Mouse (Mus musculus): ENCODE results near the gene Aqp1. TPM values are rescaled to one million over a fixed set of nuclear protein-coding genes. Genes with fewer than 3 reads are reported as not detected.

Gene Aqp1
- polyA plus RNA-seq (2012; rRNA removed): 18.1 and 28.2 TPM in 2 replicates

GRCm38 (mm10) chr6:55335989-55336514, at the start of gene Aqp1:
Aqp1 (plus strand) TSS chr6:55336432.

GRCm38 (mm10) chr6:55376076-55376475, 39.8 kb downstream of the Aqp1 start, which contains the start of gene Ghrhr:
Ghrhr (plus strand) TSS chr6:55376295.

Other genes starting within 250 kb of the Aqp1 start
- 1.0 and 1.3 TPM in 2 replicates for gene Crhr2, start 203.4 kb upstream of the Aqp1 start, polyA plus RNA-seq (2012; rRNA removed)
- gene Inmt, start 161.4 kb upstream of the Aqp1 start, polyA plus RNA-seq (2012; rRNA removed): 0.14 TPM in 1 of 2 replicates, not detected in the other
- 12.2 and 12.8 TPM in 2 replicates for gene Mindy4, start 133.0 kb upstream of the Aqp1 start, polyA plus RNA-seq (2012; rRNA removed)
- 0.02 TPM in 1 of 2 replicates, not detected in the other for gene Ghrhr, start 39.9 kb downstream of the Aqp1 start, polyA plus RNA-seq (2012; rRNA removed)
- gene Adcyap1r1, start 115.5 kb downstream of the Aqp1 start, polyA plus RNA-seq (2012; rRNA removed): 39.6 and 42.8 TPM in 2 replicates

All from central nervous system, embryonic 14 days (tissue).